Mouse (Mus musculus): Measurements from ENCODE around the gene Rph3a. TPM values are rescaled to one million over a fixed set of nuclear protein-coding genes. Genes with fewer than 3 reads are reported as not detected.
"Not testable (repeated sequence)": the region's sequence is repeated elsewhere in the genome, so short reads cannot be mapped to it uniquely, and the experiment has no call there.

The Rph3a gene
- total RNA-seq, 2 experiments from 2014 or later = 0.08 TPM; not detected in 1

GRCm38 (mm10) chr5:120980116-120980515 lies 29.8 kb downstream of the Rph3a start:
- DNase-seq (ENCODE audit: low spot score) = no peak
- intact Hi-C loops (cut with DNase I) = no loop called here

- DNase-seq (ENCODE audit: low spot score) = no peak
- intact Hi-C loops (cut with DNase I) = no loop called here
Observed at GRCm38 (mm10) chr5:120976138-120976537, 33.8 kb downstream of the Rph3a start.

GRCm38 (mm10) chr5:120974522-120974921 lies 35.4 kb downstream of the Rph3a start:
- intact Hi-C loops (cut with DNase I) = no loop called here
- no peak for DNase-seq (ENCODE audit: low spot score)

GRCm38 (mm10) chr5:120972278-120972677 lies 37.6 kb downstream of the Rph3a start:
- intact Hi-C loops (cut with DNase I) = no loop called here
- DNase-seq (ENCODE audit: low spot score) = no peak

GRCm38 (mm10) chr5:120971326-120971725 lies 38.6 kb downstream of the Rph3a start:
- intact Hi-C loops (cut with DNase I) = no loop called here

GRCm38 (mm10) chr5:120969703-120970102 lies 40.2 kb downstream of the Rph3a start:
- intact Hi-C loops (cut with DNase I) = no loop called here
- no peak for DNase-seq (ENCODE audit: low spot score)

More at GRCm38 (mm10) chr5:120971326-120971725, 38.6 kb downstream of the Rph3a start:
- no peak for DNase-seq (ENCODE audit: low spot score)

- DNase-seq (ENCODE audit: low spot score) = no peak
- intact Hi-C loops (cut with DNase I) = no loop called here
Observed at GRCm38 (mm10) chr5:120968799-120969198, 41.1 kb downstream of the Rph3a start.

GRCm38 (mm10) chr5:120968134-120968532 lies 41.8 kb downstream of the Rph3a start:
- intact Hi-C loops (cut with DNase I) = no loop called here
- no peak for DNase-seq (ENCODE audit: low spot score)

GRCm38 (mm10) chr5:120967355-120968133 lies 42.3 kb downstream of the Rph3a start:
- no peak for DNase-seq (ENCODE audit: low spot score)
- intact Hi-C loops (cut with DNase I) = no loop called here

- intact Hi-C loops (cut with DNase I) = no loop called here
- DNase-seq (ENCODE audit: low spot score) = no peak
Observed at GRCm38 (mm10) chr5:120966894-120967293, 43.0 kb downstream of the Rph3a start.

- DNase-seq (ENCODE audit: low spot score) = no peak
- intact Hi-C loops (cut with DNase I) = no loop called here
Observed at GRCm38 (mm10) chr5:120966156-120966555, 43.7 kb downstream of the Rph3a start.

- intact Hi-C loops (cut with DNase I) = no loop called here
- no peak for DNase-seq (ENCODE audit: low spot score)
Observed at GRCm38 (mm10) chr5:120961004-120961403, 48.9 kb downstream of the Rph3a start.

- intact Hi-C loops (cut with DNase I) = loop anchor here (10.0 kb wide), 1 partner anchor 181 kb away; no protein-coding TSS in a partner anchor
- DNase-seq (ENCODE audit: low spot score) = no peak
Observed at GRCm38 (mm10) chr5:120953974-120954373, 55.9 kb downstream of the Rph3a start.

GRCm38 (mm10) chr5:120952242-120952770 lies 57.6 kb downstream of the Rph3a start:
- DNase-seq (ENCODE audit: low spot score) = no peak
- intact Hi-C loops (cut with DNase I) = loop anchor here (10.0 kb wide), 1 partner anchor 182 kb away; no protein-coding TSS in a partner anchor

GRCm38 (mm10) chr5:120942076-120942475 lies 67.8 kb downstream of the Rph3a start:
- intact Hi-C loops (cut with DNase I) = no loop called here

GRCm38 (mm10) chr5:120938586-120938985 lies 71.3 kb downstream of the Rph3a start:
- no peak for DNase-seq (ENCODE audit: low spot score)
- intact Hi-C loops (cut with DNase I) = no loop called here

More at GRCm38 (mm10) chr5:120942076-120942475, 67.8 kb downstream of the Rph3a start:
- DNase-seq (ENCODE audit: low spot score) = no peak

GRCm38 (mm10) chr5:120937841-120938240 lies 72.1 kb downstream of the Rph3a start:
- no peak for DNase-seq (ENCODE audit: low spot score)
- intact Hi-C loops (cut with DNase I) = no loop called here

- intact Hi-C loops (cut with DNase I) = no loop called here
- DNase-seq (ENCODE audit: low spot score) = no peak
Observed at GRCm38 (mm10) chr5:120933966-120934365, 75.9 kb downstream of the Rph3a start.

GRCm38 (mm10) chr5:120927036-120927435 lies 82.9 kb downstream of the Rph3a start:
- intact Hi-C loops (cut with DNase I) = no loop called here
- DNase-seq (ENCODE audit: low spot score) = no peak

- DNase-seq (ENCODE audit: low spot score); intact Hi-C loops (cut with DNase I): not testable (repeated sequence)
Observed at GRCm38 (mm10) chr5:120926311-120926710, 83.6 kb downstream of the Rph3a start.

GRCm38 (mm10) chr5:120924520-120924919 lies 85.4 kb downstream of the Rph3a start:
- intact Hi-C loops (cut with DNase I); DNase-seq (ENCODE audit: low spot score): not testable (repeated sequence)
